Mouse (Mus musculus) CH12.LX (cell line): Measurements from ENCODE around the gene Ptprb. TPM values are rescaled to one million over a fixed set of nuclear protein-coding genes. Genes with fewer than 3 reads are reported as not detected.

Source experiments
- DNase-seq: peaks from one replicate; pipeline ENCODE4 v3.0.0-alpha.2; 2013; ENCODE audit errors: extremely low read depth
- H3K27ac ChIP-seq: 2 replicates; pipeline ENCODE4 v1.5.1; 2012; ENCODE audit warnings: low read depth, mild to moderate bottlenecking, control low read depth, moderate library complexity; ENCODE audit not compliant: insufficient read depth
- H3K27me3 ChIP-seq: replicated peaks from 2 replicates; pipeline ENCODE3; 2012; ENCODE audit warnings: inconsistent platforms
- H3K36me3 ChIP-seq, 2 experiments: replicated peaks in 1 of 2; 2 replicates each; pipeline versions ENCODE3 to v1.6.1; 2012; ENCODE audit warnings: inconsistent platforms in 1 of 2, low read length in 1 of 2, mild to moderate bottlenecking in 1 of 2, mixed read lengths in 1 of 2, moderate library complexity in 1 of 2; ENCODE audit not compliant: control insufficient read depth in 1 of 2, insufficient read depth in 1 of 2
- H3K4me1 ChIP-seq, 2 experiments: 2 replicates each; pipeline ENCODE4 v1.6.1; 2012; ENCODE audit warnings: inconsistent platforms in 1 of 2, moderate library complexity in 1 of 2; ENCODE audit not compliant: insufficient read depth in 2 of 2, control insufficient read depth in 1 of 2
- H3K4me2 ChIP-seq: 2 replicates; pipeline ENCODE4 v1.6.1; 2012; ENCODE audit warnings: low read depth, mild to moderate bottlenecking, control low read depth; ENCODE audit not compliant: poor library complexity, insufficient read depth, severe bottlenecking
- H3K4me3 ChIP-seq, 3 experiments: fragments of 150-350 bp in 1 of 3; sonication (generic) in 1 of 3; replicated peaks in 1 of 3; 2 replicates each; pipeline versions ENCODE3 to v1.5.1; 2011 to 2012; ENCODE audit warnings: low read depth in 2 of 3, low read length in 2 of 3, mild to moderate bottlenecking in 2 of 3, moderate library complexity in 2 of 3, control low read depth in 1 of 3, improper control_type of control experiment in 1 of 3, inconsistent platforms in 1 of 3, mixed read lengths in 1 of 3; ENCODE audit not compliant: poor library complexity in 1 of 3
- H3K79me2 ChIP-seq: replicated peaks from 2 replicates; pipeline ENCODE4 v1.6.1; 2012; ENCODE audit warnings: mild to moderate bottlenecking, moderate library complexity; ENCODE audit not compliant: control insufficient read depth, poor library complexity, insufficient read depth, severe bottlenecking; ENCODE audit errors: extremely low read depth
- H3K9ac ChIP-seq: 2 replicates; pipeline ENCODE4 v1.6.1; 2012; ENCODE audit warnings: low read depth, mild to moderate bottlenecking, control low read depth, moderate library complexity; ENCODE audit not compliant: insufficient read depth
- H3K9me3 ChIP-seq: replicated peaks from 2 replicates; pipeline ENCODE3; 2012; ENCODE audit warnings: low read length, inconsistent platforms, mixed read lengths
- BHLHE40 ChIP-seq: IDR thresholded peaks from 2 replicates; pipeline ENCODE4 v1.6.1; 2011; ENCODE audit warnings: mild to moderate bottlenecking, low read depth, low read length, improper control_type of control experiment
- CHD1 ChIP-seq: IDR thresholded peaks from 2 replicates; pipeline ENCODE4 v1.6.1; 2012; ENCODE audit warnings: low read depth, low read length, improper control_type of control experiment, inconsistent platforms
- CHD2 ChIP-seq: IDR thresholded peaks from 2 replicates; pipeline ENCODE4 v1.6.1; 2011; ENCODE audit warnings: low read length, improper control_type of control experiment
- ELF1 ChIP-seq: IDR thresholded peaks from 2 replicates; pipeline ENCODE4 v1.6.1; 2014; ENCODE audit warnings: low read depth, mild to moderate bottlenecking, inconsistent platforms, low read length, improper control_type of control experiment
- EP300 ChIP-seq: IDR thresholded peaks from 2 replicates; pipeline ENCODE4 v1.6.1; 2011; ENCODE audit warnings: low read length, improper control_type of control experiment
- GABPA ChIP-seq: IDR thresholded peaks from 2 replicates; pipeline ENCODE4 v1.6.1; 2012; ENCODE audit warnings: low read depth, low read length, improper control_type of control experiment, inconsistent platforms; ENCODE audit not compliant: insufficient replicate concordance
- HCFC1 ChIP-seq: IDR thresholded peaks from 2 replicates; pipeline ENCODE4 v1.6.1; 2012; ENCODE audit warnings: low read depth, mild to moderate bottlenecking, inconsistent platforms, low read length, improper control_type of control experiment
- IRF4 ChIP-seq: IDR thresholded peaks from 2 replicates; pipeline ENCODE4 v1.6.1; 2014; ENCODE audit warnings: low read depth, mild to moderate bottlenecking, inconsistent platforms, low read length, improper control_type of control experiment
- JUN ChIP-seq: IDR thresholded peaks from 2 replicates; pipeline ENCODE4 v1.6.1; 2011; ENCODE audit warnings: low read depth, mild to moderate bottlenecking, low read length, improper control_type of control experiment, moderate library complexity; ENCODE audit not compliant: insufficient read depth
- JUND ChIP-seq: conservative IDR thresholded peaks from 2 replicates; pipeline ENCODE4 v1.6.1; 2011; ENCODE audit warnings: low read depth, low read length, improper control_type of control experiment
- MAFK ChIP-seq: IDR thresholded peaks from 2 replicates; pipeline ENCODE4 v1.6.1; 2011; ENCODE audit warnings: low read length, improper control_type of control experiment; ENCODE audit not compliant: insufficient replicate concordance
- MAX ChIP-seq: IDR thresholded peaks from 2 replicates; pipeline ENCODE4 v1.6.1; 2011; ENCODE audit warnings: low read length, improper control_type of control experiment
- MEF2A ChIP-seq: IDR thresholded peaks from 2 replicates; pipeline ENCODE4 v1.6.1; 2014; ENCODE audit warnings: low read depth, mild to moderate bottlenecking, inconsistent platforms, low read length, improper control_type of control experiment, borderline replicate concordance
- MXI1 ChIP-seq: IDR thresholded peaks from 2 replicates; pipeline ENCODE4 v1.6.1; 2011; ENCODE audit warnings: mild to moderate bottlenecking, low read depth, low read length, improper control_type of control experiment
- NRF1 ChIP-seq: IDR thresholded peaks from 2 replicates; pipeline ENCODE4 v1.6.1; 2014; ENCODE audit warnings: low read depth, mild to moderate bottlenecking, inconsistent platforms, low read length, improper control_type of control experiment, moderate library complexity
- POLR2A ChIP-seq: IDR thresholded peaks from 2 replicates; pipeline ENCODE4 v1.6.1; 2011; ENCODE audit warnings: low read depth, mild to moderate bottlenecking, improper control_type of control experiment, low read length
- TBP ChIP-seq: conservative IDR thresholded peaks from 2 replicates; pipeline ENCODE4 v1.6.1; 2011; ENCODE audit warnings: low read depth, low read length, improper control_type of control experiment
- USF1 ChIP-seq: IDR thresholded peaks from 2 replicates; pipeline ENCODE4 v1.6.1; 2014; ENCODE audit warnings: low read depth, mild to moderate bottlenecking, inconsistent platforms, low read length, improper control_type of control experiment
- USF2 ChIP-seq: conservative IDR thresholded peaks from 2 replicates; pipeline ENCODE4 v1.6.1; 2011; ENCODE audit warnings: low read depth, low read length, improper control_type of control experiment
- ZC3H11A ChIP-seq: IDR thresholded peaks from 2 replicates; pipeline ENCODE4 v1.6.1; 2012; ENCODE audit warnings: low read depth, mild to moderate bottlenecking, inconsistent platforms, low read length, improper control_type of control experiment
- dilution Hi-C: fragments of 300-500 bp; cut with MboI; formaldehyde crosslinking; loops from 2 replicates; pipeline ENCODE4 v1.14.3; 2020; ENCODE audit warnings: low sequenced_read_pairs; ENCODE audit not compliant: extremely low pct_unique_long_range_greater_than_20kb, extremely low pct_ligation_motif_present
- in situ Hi-C: fragments of 300-500 bp; cut with MboI; formaldehyde crosslinking; loops from 3 replicates; pipeline ENCODE4 v1.14.3; 2019; ENCODE audit warnings: low sequenced_read_pairs, low pct_ligation_motif_present, low pct_unique_long_range_greater_than_20kb, mixed read lengths
- polyA plus RNA-seq: library from polyadenylated mRNA; unstranded; fragments of >175 nt; gene quantifications from 2 replicates; pipeline ENCODE4 v1.2.1, GENCODE M21; 2012; ENCODE audit warnings: low read depth; ENCODE audit not compliant: insufficient read length
- total RNA-seq, 2 experiments: library from RNA; depleted of rRNA; stranded (reverse); fragments of 300-350 nt in 1 of 2; fragments of >200 nt in 1 of 2; gene quantifications; 2 replicates each; pipeline ENCODE4 v1.2.3; 2012 to 2014

Ptprb gene
- total and polyA plus RNA-seq, 3 experiments = not detected

- Histone ChIP-seq H3K9me3 (no peaks in the 10 kb centered on the region), H3K4me1 (peaks cover 0 to 2% of the 10 kb centered on the region in 2 experiments; a peak in 1 of 4 replicates), H3K9ac (no peak overlapping the region), H3K79me2 (no peaks in the 10 kb centered on the region; the same call in 1 of the 2 replicates), H3K36me3 (no peaks in the 10 kb centered on the region), H3K4me3 (no peak overlapping the region), H3K4me2 (no peak overlapping the region), H3K27me3 (no peaks in the 10 kb centered on the region), H3K27ac (no peak overlapping the region)
- dilution Hi-C loops (no loop called here), in situ Hi-C loops (no loop called here)
- no peak for DNase-seq
- TF ChIP-seq JUN (no peak), HCFC1 (no peak), JUND (no peak), USF2 (no peak), CHD2 (no peak), TBP (no peak), EP300 (no peak), MEF2A (no peak), POLR2A (no peak), IRF4 (no peak), GABPA (no peak), ZC3H11A (no peak), CHD1 (no peak), BHLHE40 (no peak), NRF1 (no peak), MAX (no peak), MAFK (no peak), ELF1 (no peak)
Observed at GRCm38 (mm10) chr10:116420976-116421375, 145.7 kb downstream of the Ptprb start.

- no peak for TF ChIP-seq USF1
- peak; percentile 44; the same call in 1 of the 2 replicates for TF ChIP-seq MXI1
- Histone ChIP-seq H3K4me1 (peaks cover 0 to 8% of the 10 kb centered on the region in 2 experiments; a peak in 1 of 4 replicates), H3K4me2 (no peak overlapping the region), H3K4me3 (no peak overlapping the region), H3K27ac (no peak overlapping the region), H3K36me3 (no peaks in the 10 kb centered on the region), H3K9ac (no peak overlapping the region), H3K27me3 (no peaks in the 10 kb centered on the region), H3K79me2 (no peaks in the 10 kb centered on the region; the same call in 1 of the 2 replicates), H3K9me3 (no peaks in the 10 kb centered on the region)
- dilution Hi-C loops (no loop called here), in situ Hi-C loops (no loop called here)
- no peak for DNase-seq
Observed at GRCm38 (mm10) chr10:116422551-116422950, 147.2 kb downstream of the Ptprb start.
